14 mouse cellular contexts compared by ENCODE assay signal in the genomic region with DNA sequence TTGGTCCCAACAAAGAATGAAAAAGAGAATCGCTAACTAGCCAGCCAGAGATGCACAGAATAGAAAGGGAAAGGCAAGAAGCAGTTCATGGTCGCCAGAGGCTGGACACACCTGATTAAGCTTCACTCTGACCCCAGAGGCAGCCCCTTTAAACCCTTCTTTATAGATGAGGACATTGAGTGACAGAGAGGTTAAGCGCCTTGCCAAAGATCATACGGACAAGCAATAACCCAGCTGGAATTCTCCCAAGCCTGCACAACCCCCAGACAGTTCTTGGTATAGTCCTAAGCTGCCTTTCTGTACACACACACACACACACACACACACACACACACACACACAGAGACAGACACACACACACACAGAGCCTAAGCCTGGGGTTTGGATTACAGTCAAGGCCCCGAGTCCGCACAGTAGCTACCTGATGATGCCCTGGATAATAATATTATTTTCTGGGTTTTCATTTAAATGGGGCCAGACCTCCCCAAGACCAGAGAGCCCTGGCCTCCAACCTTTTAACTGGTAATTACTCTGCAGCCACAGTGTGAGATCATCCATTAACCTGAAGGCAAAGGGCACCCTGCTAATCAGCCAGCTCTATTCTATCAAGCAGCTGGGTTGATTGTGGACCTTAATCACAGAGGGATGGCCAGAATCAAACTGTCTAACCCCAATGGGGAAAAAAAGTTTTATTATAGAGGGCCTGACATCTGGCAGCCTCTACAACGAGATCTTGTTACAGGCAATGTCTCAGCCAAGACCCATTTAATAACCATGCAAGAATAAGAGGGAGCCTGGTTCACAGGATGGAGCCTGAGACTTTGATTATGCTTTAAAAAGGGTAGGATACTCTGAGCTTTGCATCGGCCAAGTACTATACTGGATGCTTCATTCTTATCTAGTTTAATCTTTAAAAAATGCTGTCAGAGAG.
DNase-seq lines count a peak whose midpoint lies in the region; ATAC-seq lines count a peak whose summit lies in the region.
"Had no signal": no experiment of that assay in that cellular context is flagged by ENCODE, and none has a peak within 500 bp of the region (broad histone marks: within the 10 kb centered on the region; RNA-seq: fewer than 3 reads in every experiment).

No protein-coding gene starts in this region.

- no peak overlapping the region for H3K4me3 ChIP-seq in forebrain, embryonic 12.5 days (replicated peaks)
- no peak overlapping the region for H3K4me3 ChIP-seq in kidney, embryonic 16.5 days (ENCODE audit: low read length)
- H3K4me3 ChIP-seq in midbrain, embryonic 13.5 days (replicated peaks) = no peak overlapping the region
- H3K4me3 ChIP-seq: gastrocnemius, adult 2 months; heart, embryonic 15.5 days; limb, embryonic 15.5 days; lung, embryonic 15.5 days had no signal

- peak; percentile 62; the same call in 1 of the 2 replicates for ATAC-seq in forebrain, embryonic 12.5 days (ENCODE audit: low FRiP score)
- peak; percentile 78 for ATAC-seq in kidney, embryonic 16.5 days (ENCODE audit: low FRiP score, low TSS enrichment)
- ATAC-seq in midbrain, embryonic 13.5 days = peak; percentile 31; the same call in 1 of the 2 replicates
- ATAC-seq: intestine, postnatal 0 days had no signal

- peaks cover 23% of the 10 kb centered on the region for H3K4me1 ChIP-seq in forebrain, embryonic 12.5 days
- no peaks in the 10 kb centered on the region; the same call in 1 of the 2 replicates for H3K4me1 ChIP-seq in kidney, embryonic 16.5 days (ENCODE audit: insufficient read depth, low read length)
- peaks cover 5% of the 10 kb centered on the region for H3K4me1 ChIP-seq in midbrain, embryonic 13.5 days (replicated peaks)
- H3K4me1 ChIP-seq: heart, embryonic 15.5 days; limb, embryonic 15.5 days; lung, embryonic 15.5 days had no signal

- WGBS in forebrain, embryonic 12.5 days = 21% methylated on average over 8 of the region's 8 CpGs
- 28% methylated on average over 8 of the region's 8 CpGs for WGBS in kidney, embryonic 16.5 days
- WGBS in midbrain, embryonic 13.5 days = 30% methylated on average over 8 of the region's 8 CpGs

- H3K9me3 ChIP-seq in forebrain, embryonic 12.5 days = no peaks in the 10 kb centered on the region
- H3K9me3 ChIP-seq in kidney, embryonic 16.5 days (ENCODE audit: low read length) = no peaks in the 10 kb centered on the region
- H3K9me3 ChIP-seq in midbrain, embryonic 13.5 days = no peaks in the 10 kb centered on the region; the same call in 1 of the 2 replicates
- H3K9me3 ChIP-seq: heart, embryonic 15.5 days; limb, embryonic 15.5 days; lung, embryonic 15.5 days had no signal

- no peaks in the 10 kb centered on the region for H3K36me3 ChIP-seq in forebrain, embryonic 12.5 days (replicated peaks)
- no peaks in the 10 kb centered on the region for H3K36me3 ChIP-seq in kidney, embryonic 16.5 days (ENCODE audit: insufficient read depth, low read length)
- H3K36me3 ChIP-seq in midbrain, embryonic 13.5 days = no peaks in the 10 kb centered on the region
- H3K36me3 ChIP-seq: heart, embryonic 15.5 days; limb, embryonic 15.5 days; lung, embryonic 15.5 days had no signal

- H3K27ac ChIP-seq in forebrain, embryonic 12.5 days = no peak overlapping the region
- no peak overlapping the region for H3K27ac ChIP-seq in kidney, embryonic 16.5 days (ENCODE audit: low read length)
- H3K27ac ChIP-seq in midbrain, embryonic 13.5 days = no peak overlapping the region
- H3K27ac ChIP-seq: gastrocnemius, adult 2 months; heart, embryonic 15.5 days; limb, embryonic 15.5 days; lung, embryonic 15.5 days had no signal

- H3K4me2 ChIP-seq in forebrain, embryonic 12.5 days = no peak overlapping the region
- no peak overlapping the region for H3K4me2 ChIP-seq in kidney, embryonic 16.5 days (replicated peaks; ENCODE audit: low read depth, low read length)
- H3K4me2 ChIP-seq in midbrain, embryonic 13.5 days (replicated peaks) = no peak overlapping the region
- H3K4me2 ChIP-seq: heart, embryonic 15.5 days; limb, embryonic 15.5 days; lung, embryonic 15.5 days had no signal

- peak; percentile 64 for DNase-seq in kidney, adult 9 months
- no peak for DNase-seq in kidney, adult 18-20 months
- DNase-seq in right cerebral cortex, postnatal 10 days (ENCODE audit: low spot score in 2 of 2) = no peak
- no peak for DNase-seq in layer of hippocampus, adult 11-12 months (ENCODE audit: low spot score)
- DNase-seq in cerebellum, adult 11-12 months = no peak
- DNase-seq: gastrocnemius, adult 2 months; thymus, postnatal 14 days had no signal

- no peaks in the 10 kb centered on the region for H3K27me3 ChIP-seq in forebrain, embryonic 12.5 days
- no peaks in the 10 kb centered on the region for H3K27me3 ChIP-seq in kidney, embryonic 16.5 days (ENCODE audit: insufficient read depth, low read length)
- no peaks in the 10 kb centered on the region for H3K27me3 ChIP-seq in midbrain, embryonic 13.5 days
- H3K27me3 ChIP-seq: heart, embryonic 15.5 days; limb, embryonic 15.5 days; lung, embryonic 15.5 days had no signal

- H3K9ac ChIP-seq in forebrain, embryonic 12.5 days = no peak overlapping the region
- H3K9ac ChIP-seq in kidney, embryonic 16.5 days (replicated peaks; ENCODE audit: low read length) = no peak overlapping the region
- H3K9ac ChIP-seq in midbrain, embryonic 13.5 days (replicated peaks) = no peak overlapping the region
- H3K9ac ChIP-seq: heart, embryonic 15.5 days; limb, embryonic 15.5 days; lung, embryonic 15.5 days had no signal
